Mouse (Mus musculus) liver, embryonic 11.5 days (tissue): ENCODE data around the gene Nop53. TPM values are rescaled to one million over a fixed set of nuclear protein-coding genes. Genes with fewer than 3 reads are reported as not detected.

Source experiments
- ATAC-seq: fragments of 200-750 bp; cut with Nextera tagmentation; replicated peaks from 2 replicates; pipeline ENCODE4 v1.8.0; 2017; ENCODE audit warnings: moderate number of reproducible peaks, mild to moderate bottlenecking, moderate TSS enrichment, moderate library complexity; ENCODE audit not compliant: low FRiP score
- DNase-seq: peaks from one replicate; pipeline ENCODE4 v3.0.0-alpha.2; 2017; ENCODE audit warnings: low spot score
- H3K27ac ChIP-seq: fragments of 300-500 bp; sonication (generic); 2 replicates; pipeline ENCODE4 v1.5.1; 2014; ENCODE audit warnings: mild to moderate bottlenecking, low read depth, low read length, control low read depth
- H3K27me3 ChIP-seq: fragments of 300-500 bp; sonication (generic); replicated peaks from 2 replicates; pipeline ENCODE4 v1.6.1; 2014; ENCODE audit warnings: low read length, mixed read lengths; ENCODE audit not compliant: control insufficient read depth, insufficient read depth
- H3K36me3 ChIP-seq: fragments of 300-500 bp; sonication (generic); 2 replicates; pipeline ENCODE4 v1.6.1; 2014; ENCODE audit warnings: mild to moderate bottlenecking, low read length, moderate library complexity, mixed read lengths; ENCODE audit not compliant: control insufficient read depth, insufficient read depth
- H3K4me1 ChIP-seq: fragments of 300-500 bp; sonication (generic); replicated peaks from 2 replicates; pipeline ENCODE4 v1.6.1; 2014; ENCODE audit warnings: low read length, mixed read lengths; ENCODE audit not compliant: control insufficient read depth, insufficient read depth
- H3K4me2 ChIP-seq: fragments of 300-500 bp; sonication (generic); 2 replicates; pipeline ENCODE4 v1.6.1; 2014; ENCODE audit warnings: mild to moderate bottlenecking, control low read depth, moderate library complexity
- H3K4me3 ChIP-seq: fragments of 300-500 bp; sonication (generic); 2 replicates; pipeline ENCODE4 v1.5.1; 2014; ENCODE audit warnings: low read depth, low read length, control low read depth
- H3K9ac ChIP-seq: fragments of 300-500 bp; sonication (generic); 2 replicates; pipeline ENCODE4 v1.6.1; 2014; ENCODE audit warnings: low read depth, low read length, control low read depth
- H3K9me3 ChIP-seq: fragments of 300-500 bp; sonication (generic); 2 replicates; pipeline ENCODE4 v1.6.1; 2016; ENCODE audit warnings: low read length, inconsistent platforms, mixed read lengths; ENCODE audit not compliant: control insufficient read depth
- WGBS: fragments of 180-500 bp; shearing (Covaris S2); extraction: QIAGEN DNeasy Blood & Tissue Kit; methylation state at CpG from one replicate; pipeline ENCODE4 v1.1.7; 2014; 5-methylcytosine and 5-hydroxymethylcytosine counted together
- polyA plus RNA-seq: library from polyadenylated mRNA; unstranded; fragments of >200 nt; fragmentation: Nextera tagmentation; extraction: Ambion mirVana; gene quantifications from 2 replicates; pipeline ENCODE4 v1.2.1, GENCODE M21; 2014

Gene Nop53
- polyA plus RNA-seq, 1 experiment from 2014 or later, result 217 TPM

- DNase-seq (no peak), ATAC-seq (no peak)
- Histone ChIP-seq H3K4me3 (no peak overlapping the region), H3K27ac (no peak overlapping the region), H3K4me1 (no peaks in the 10 kb centered on the region), H3K9me3 (no peaks in the 10 kb centered on the region), H3K9ac (no peak overlapping the region), H3K36me3 (peaks cover 59% of the 10 kb centered on the region), H3K27me3 (no peaks in the 10 kb centered on the region), H3K4me2 (no peak overlapping the region)
- 80% methylated on average over 3 of the region's 3 CpGs for WGBS
These were observed 7.3 kb downstream of the Nop53 start for GRCm38 (mm10) chr7:15938621-15939020.

- Histone ChIP-seq H3K27ac (no peak overlapping the region), H3K36me3 (peaks cover 51% of the 10 kb centered on the region), H3K4me2 (no peak overlapping the region), H3K4me1 (no peaks in the 10 kb centered on the region), H3K27me3 (no peaks in the 10 kb centered on the region), H3K9ac (no peak overlapping the region), H3K9me3 (no peaks in the 10 kb centered on the region), H3K4me3 (no peak overlapping the region)
- ATAC-seq, result no peak
- 79% methylated on average over 5 of the region's 5 CpGs for WGBS
- no peak for DNase-seq
These were observed 8.4 kb downstream of the Nop53 start for GRCm38 (mm10) chr7:15937491-15937890.

- ATAC-seq, result no peak
- no peak overlapping the region for H3K4me3 ChIP-seq
- H3K27ac ChIP-seq, result no peak overlapping the region
- peaks cover 15% of the 10 kb centered on the region for H3K36me3 ChIP-seq
- no peaks in the 10 kb centered on the region for H3K27me3 ChIP-seq
- H3K4me2 ChIP-seq, result no peak overlapping the region
- no peaks in the 10 kb centered on the region for H3K4me1 ChIP-seq
- H3K9me3 ChIP-seq, result no peaks in the 10 kb centered on the region
- DNase-seq, result no peak
- WGBS, result 43% methylated on average over 16 of the region's 16 CpGs
- no peak overlapping the region for H3K9ac ChIP-seq
These were observed 12.2 kb downstream of the Nop53 start for GRCm38 (mm10) chr7:15933437-15934359.

GRCm38 (mm10) chr7:15931635-15932034 is 14.2 kb downstream of the Nop53 start:
- no peak overlapping the region for H3K4me3 ChIP-seq
- 71% methylated on average over 3 of the region's 3 CpGs for WGBS
- no peaks in the 10 kb centered on the region for H3K9me3 ChIP-seq
- DNase-seq (no peak), ATAC-seq (no peak)
- H3K4me2 ChIP-seq, result no peak overlapping the region
- no peaks in the 10 kb centered on the region for H3K27me3 ChIP-seq
- no peak overlapping the region for H3K9ac ChIP-seq
- H3K4me1 ChIP-seq, result no peaks in the 10 kb centered on the region
- H3K27ac ChIP-seq, result no peak overlapping the region
- no peaks in the 10 kb centered on the region for H3K36me3 ChIP-seq

- Histone ChIP-seq H3K4me2 (no peak overlapping the region), H3K27ac (no peak overlapping the region), H3K9ac (no peak overlapping the region), H3K4me3 (no peak overlapping the region), H3K27me3 (no peaks in the 10 kb centered on the region), H3K9me3 (no peaks in the 10 kb centered on the region), H3K4me1 (no peaks in the 10 kb centered on the region), H3K36me3 (no peaks in the 10 kb centered on the region)
- 45% methylated on average over 2 of the region's 2 CpGs for WGBS
- ATAC-seq (no peak), DNase-seq (no peak)
These were observed 15.3 kb downstream of the Nop53 start for GRCm38 (mm10) chr7:15930543-15930942.

- WGBS, result 19% methylated on average over 4 of the region's 4 CpGs
These were observed 16.0 kb downstream of the Nop53 start for GRCm38 (mm10) chr7:15929910-15930309.

GRCm38 (mm10) chr7:15922220-15922773 is 23.6 kb downstream of the Nop53 start, which contains the start of gene Selenow:
Gene Selenow (minus strand): TSS chr7:15922402.
- Histone ChIP-seq H3K4me3 (peak within 1 kb of the TSS; percentile 78), H3K27me3 (no peaks in the 10 kb centered on the region), H3K36me3 (peaks cover 17% of the 10 kb centered on the region; the same call in 1 of the 2 replicates), H3K9ac (peak within 1 kb of the TSS; percentile 90), H3K4me1 (peaks cover 30% of the 10 kb centered on the region), H3K27ac (peak within 1 kb of the TSS; percentile 70), H3K4me2 (peak within 1 kb of the TSS; percentile 93), H3K9me3 (no peaks in the 10 kb centered on the region)
- DNase-seq (peak; percentile 92), ATAC-seq (peak; percentile 94)
- under 1% methylated on average over 33 of the region's 33 CpGs for WGBS

More at GRCm38 (mm10) chr7:15929910-15930309, 16.0 kb downstream of the Nop53 start:
- DNase-seq (no peak), ATAC-seq (peak; percentile 86)
- Histone ChIP-seq H3K36me3 (no peaks in the 10 kb centered on the region), H3K9ac (no peak overlapping the region), H3K9me3 (no peaks in the 10 kb centered on the region), H3K4me2 (no peak overlapping the region), H3K27ac (no peak overlapping the region), H3K27me3 (no peaks in the 10 kb centered on the region), H3K4me3 (no peak overlapping the region), H3K4me1 (no peaks in the 10 kb centered on the region)

- H3K27me3 ChIP-seq, result no peaks in the 10 kb centered on the region
- DNase-seq (peak; percentile 53), ATAC-seq (peak; percentile 44)
- H3K27ac ChIP-seq, result peak overlapping the region; percentile 70
- H3K9ac ChIP-seq, result peak overlapping the region; percentile 90
- H3K9me3 ChIP-seq, result no peaks in the 10 kb centered on the region
- H3K4me2 ChIP-seq, result peak overlapping the region; percentile 93
- H3K4me1 ChIP-seq, result peaks cover 30% of the 10 kb centered on the region
- H3K36me3 ChIP-seq, result peaks cover 19% of the 10 kb centered on the region; the same call in 1 of the 2 replicates
- H3K4me3 ChIP-seq, result peak overlapping the region; percentile 78
- WGBS, result 0% methylated on average over 10 of the region's 10 CpGs
These were observed 24.1 kb downstream of the Nop53 start for GRCm38 (mm10) chr7:15921796-15922195.
